Mouse (Mus musculus): ENCODE data around the gene 4931408C20Rik.

Gene 4931408C20Rik

GRCm38 (mm10) chr1:26686842-26687760 is at the start of gene 4931408C20Rik:
TSS of gene 4931408C20Rik (minus strand) at chr1:26687460.
- DNase-seq (ENCODE audit: low read depth), result no peak

GRCm38 (mm10) chr1:26687926-26688325 is 666 bp upstream of the 4931408C20Rik start:
- no peak for DNase-seq (ENCODE audit: low read depth)

- no peak for DNase-seq (ENCODE audit: low read depth)
These were observed 1.1 kb downstream of the 4931408C20Rik start for GRCm38 (mm10) chr1:26685952-26686693.

GRCm38 (mm10) chr1:26685383-26685782 is 1.9 kb downstream of the 4931408C20Rik start:
- DNase-seq (ENCODE audit: low read depth), result no peak

- no peak for DNase-seq (ENCODE audit: low read depth)
These were observed 37.4 kb downstream of the 4931408C20Rik start for GRCm38 (mm10) chr1:26649704-26650388.

GRCm38 (mm10) chr1:26636051-26636450 is 51.2 kb downstream of the 4931408C20Rik start:
- DNase-seq (ENCODE audit: low read depth), result no peak
